Mouse (Mus musculus) kidney, embryonic 14.5 days (tissue): Measurements from ENCODE around the gene Cyp1b1. TPM values are rescaled to one million over a fixed set of nuclear protein-coding genes. Genes with fewer than 3 reads are reported as not detected.

ENCODE experiments used
- ATAC-seq: fragments of 200-750 bp; cut with Nextera tagmentation; 2 replicates; pipeline ENCODE4 v1.8.0; 2017; ENCODE audit warnings: moderate number of reproducible peaks, mild to moderate bottlenecking, moderate TSS enrichment, moderate library complexity; ENCODE audit not compliant: low FRiP score, low TSS enrichment
- H3K27ac ChIP-seq: fragments of 300-500 bp; sonication (generic); 2 replicates; pipeline ENCODE4 v1.5.1; 2014; ENCODE audit warnings: low read depth, mild to moderate bottlenecking, low read length, moderate library complexity, mixed read lengths
- H3K27me3 ChIP-seq: fragments of 300-500 bp; sonication (generic); 2 replicates; pipeline ENCODE4 v1.6.1; 2014; ENCODE audit warnings: mild to moderate bottlenecking, low read length; ENCODE audit not compliant: control insufficient read depth, insufficient read depth
- H3K36me3 ChIP-seq: fragments of 300-500 bp; sonication (generic); 2 replicates; pipeline ENCODE4 v1.6.1; 2014; ENCODE audit warnings: low read length, mixed read lengths; ENCODE audit not compliant: control insufficient read depth, insufficient read depth
- H3K4me1 ChIP-seq: fragments of 300-500 bp; sonication (generic); 2 replicates; pipeline ENCODE4 v1.6.1; 2014; ENCODE audit warnings: low read length, mixed read lengths; ENCODE audit not compliant: control insufficient read depth, insufficient read depth
- H3K4me2 ChIP-seq: fragments of 300-500 bp; sonication (generic); replicated peaks from 2 replicates; pipeline ENCODE4 v1.6.1; 2014; ENCODE audit warnings: low read depth, mild to moderate bottlenecking, low read length
- H3K4me3 ChIP-seq: fragments of 300-500 bp; sonication (generic); 2 replicates; pipeline ENCODE4 v1.5.1; 2014; ENCODE audit warnings: mild to moderate bottlenecking, low read length
- H3K9ac ChIP-seq: fragments of 300-500 bp; sonication (generic); 2 replicates; pipeline ENCODE4 v1.6.1; 2014; ENCODE audit warnings: low read depth, mild to moderate bottlenecking, low read length, moderate library complexity
- H3K9me3 ChIP-seq: fragments of 300-500 bp; sonication (generic); 2 replicates; pipeline ENCODE4 v1.6.1; 2016; ENCODE audit warnings: low read length; ENCODE audit not compliant: control insufficient read depth
- WGBS: fragments of 180-500 bp; shearing (Covaris S2); extraction: QIAGEN DNeasy Blood & Tissue Kit; methylation state at CpG from one replicate; pipeline ENCODE4 v1.1.7; 2014; 5-methylcytosine and 5-hydroxymethylcytosine counted together
- polyA plus RNA-seq: library from polyadenylated mRNA; unstranded; fragments of >200 nt; fragmentation: Nextera tagmentation; extraction: Ambion mirVana; gene quantifications from 2 replicates; pipeline ENCODE4 v1.2.1, GENCODE M21; 2014

Cyp1b1 gene
- polyA plus RNA-seq, 1 experiment from 2014 or later, result 16.5 TPM

DNA sequence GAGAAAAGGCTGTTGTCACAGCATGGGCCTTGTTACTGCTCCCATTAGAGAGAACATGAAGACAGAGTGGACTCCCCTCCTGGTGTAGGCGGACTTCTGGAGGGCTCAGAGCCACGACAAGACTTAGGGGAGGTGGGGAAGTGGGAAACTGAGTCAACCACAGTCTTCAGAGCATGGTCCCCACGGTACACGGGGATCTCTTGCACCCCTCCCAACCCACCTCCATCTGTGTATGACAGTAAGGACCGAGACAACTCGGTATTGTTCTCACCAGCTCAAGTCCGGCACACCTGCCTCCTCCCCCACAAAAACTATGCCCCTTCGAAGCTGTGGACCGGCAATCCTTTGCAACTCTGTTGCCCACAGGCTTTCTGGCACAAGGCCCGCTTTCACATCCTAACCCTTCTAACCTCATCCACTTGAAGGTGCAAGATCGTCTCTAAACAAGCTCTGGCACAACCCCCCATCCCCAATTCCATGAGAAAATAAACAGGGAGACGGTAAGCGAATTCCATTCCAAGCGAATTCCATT is 13.3 kb upstream of the Cyp1b1 start:
- Histone ChIP-seq H3K9ac (no peak overlapping the region), H3K27me3 (no peaks in the 10 kb centered on the region), H3K4me2 (peak overlapping the region; percentile 38), H3K9me3 (no peaks in the 10 kb centered on the region), H3K4me1 (peaks cover 23% of the 10 kb centered on the region), H3K27ac (peak overlapping the region; percentile 59; the same call in 1 of the 2 replicates), H3K4me3 (0 out of 2 replicates have a peak overlapping the region, but pooled peaks have one; percentile 3), H3K36me3 (no peaks in the 10 kb centered on the region)
- ATAC-seq, result peak; percentile 38; the same call in 1 of the 2 replicates
- WGBS, result 23% methylated on average over 14 of the region's 14 CpGs

DNA sequence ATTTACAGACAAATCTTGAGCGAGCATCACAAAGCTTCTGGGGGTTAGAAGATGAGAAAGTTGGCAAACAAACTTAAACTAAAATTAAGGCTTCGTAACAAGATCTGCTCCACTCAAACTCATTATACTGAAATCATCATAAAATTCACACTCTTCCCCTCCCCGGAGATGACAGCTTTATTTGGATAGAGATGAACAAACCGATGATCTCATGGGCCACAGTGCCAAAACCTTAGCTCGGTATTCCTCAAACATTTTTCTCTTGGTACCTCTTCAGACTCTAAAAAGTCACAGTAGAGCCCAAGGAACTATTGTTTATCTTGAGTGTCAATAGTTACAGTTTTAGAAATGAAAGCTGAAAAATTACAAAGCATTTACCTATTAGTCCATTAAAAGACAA is 11.8 kb upstream of the Cyp1b1 start:
- no peaks in the 10 kb centered on the region for H3K27me3 ChIP-seq
- H3K4me1 ChIP-seq, result peaks cover 23% of the 10 kb centered on the region
- WGBS, result 76% methylated on average over 5 of the region's 5 CpGs
- no peak overlapping the region for H3K27ac ChIP-seq
- no peaks in the 10 kb centered on the region for H3K9me3 ChIP-seq
- H3K4me3 ChIP-seq, result no peak overlapping the region
- no peak overlapping the region for H3K9ac ChIP-seq
- no peaks in the 10 kb centered on the region for H3K36me3 ChIP-seq
- no peak overlapping the region for H3K4me2 ChIP-seq
- ATAC-seq, result no peak

DNA sequence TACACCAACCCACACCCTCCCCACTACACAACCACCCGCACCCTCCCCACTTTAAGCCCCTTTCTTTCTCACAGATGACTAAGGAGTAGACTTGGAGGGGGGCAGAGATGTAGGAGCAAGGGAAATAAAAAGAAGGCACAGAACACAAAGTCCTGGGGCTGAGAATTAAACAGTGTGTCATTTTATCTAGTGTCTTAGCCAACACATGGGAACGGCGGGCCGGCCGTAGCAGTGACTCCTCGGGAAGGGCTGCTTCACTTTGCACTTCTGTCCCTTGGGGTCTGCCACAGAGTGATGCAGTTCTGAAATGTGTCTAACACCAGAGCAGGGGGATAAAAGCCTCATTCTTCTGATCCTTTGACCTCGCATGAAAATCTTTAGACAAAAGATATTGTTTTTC is 5.8 kb upstream of the Cyp1b1 start:
- 77% methylated on average over 7 of the region's 7 CpGs for WGBS
- no peak overlapping the region for H3K9ac ChIP-seq
- ATAC-seq, result no peak
- no peaks in the 10 kb centered on the region for H3K4me1 ChIP-seq
- no peak overlapping the region for H3K27ac ChIP-seq
- H3K9me3 ChIP-seq, result no peaks in the 10 kb centered on the region
- no peaks in the 10 kb centered on the region for H3K36me3 ChIP-seq
- no peak overlapping the region for H3K4me2 ChIP-seq
- no peaks in the 10 kb centered on the region for H3K27me3 ChIP-seq
- no peak overlapping the region for H3K4me3 ChIP-seq

DNA sequence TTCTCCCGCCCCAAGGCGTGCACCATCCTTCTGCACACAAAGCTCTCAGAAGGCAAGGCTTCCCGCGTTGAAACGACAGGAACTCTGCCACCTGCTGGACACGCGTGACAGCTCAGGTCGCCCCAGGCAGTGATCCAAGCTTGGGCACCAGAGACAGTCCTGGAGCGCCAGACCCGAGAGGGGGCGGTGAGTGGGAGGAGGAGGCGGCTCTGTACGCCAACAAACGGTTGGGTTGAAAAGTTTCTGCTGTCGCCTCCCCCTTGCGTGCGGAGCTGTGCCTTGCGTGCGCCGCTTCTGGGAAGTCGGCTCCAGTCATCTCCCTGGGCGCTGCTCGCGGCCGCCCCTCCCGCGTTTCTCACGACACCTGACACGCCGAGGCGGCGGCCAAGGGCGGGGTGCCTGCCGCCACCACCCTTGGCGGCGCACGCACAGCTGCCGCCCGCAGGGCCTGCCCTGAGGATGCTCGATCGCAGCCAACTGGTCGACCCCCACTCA is 835 bp upstream of the Cyp1b1 start:
- no peaks in the 10 kb centered on the region for H3K36me3 ChIP-seq
- H3K4me1 ChIP-seq, result peaks cover 13% of the 10 kb centered on the region; the same call in 1 of the 2 replicates
- peak overlapping the region; percentile 88 for H3K4me2 ChIP-seq
- peak; percentile 91 for ATAC-seq
- no peaks in the 10 kb centered on the region for H3K9me3 ChIP-seq
- under 1% methylated on average over 42 of the region's 42 CpGs for WGBS
- peak overlapping the region; percentile 49 for H3K4me3 ChIP-seq
- H3K27me3 ChIP-seq, result peaks cover 22% of the 10 kb centered on the region
- peak overlapping the region; percentile 60 for H3K9ac ChIP-seq
- peak overlapping the region; percentile 71 for H3K27ac ChIP-seq

DNA sequence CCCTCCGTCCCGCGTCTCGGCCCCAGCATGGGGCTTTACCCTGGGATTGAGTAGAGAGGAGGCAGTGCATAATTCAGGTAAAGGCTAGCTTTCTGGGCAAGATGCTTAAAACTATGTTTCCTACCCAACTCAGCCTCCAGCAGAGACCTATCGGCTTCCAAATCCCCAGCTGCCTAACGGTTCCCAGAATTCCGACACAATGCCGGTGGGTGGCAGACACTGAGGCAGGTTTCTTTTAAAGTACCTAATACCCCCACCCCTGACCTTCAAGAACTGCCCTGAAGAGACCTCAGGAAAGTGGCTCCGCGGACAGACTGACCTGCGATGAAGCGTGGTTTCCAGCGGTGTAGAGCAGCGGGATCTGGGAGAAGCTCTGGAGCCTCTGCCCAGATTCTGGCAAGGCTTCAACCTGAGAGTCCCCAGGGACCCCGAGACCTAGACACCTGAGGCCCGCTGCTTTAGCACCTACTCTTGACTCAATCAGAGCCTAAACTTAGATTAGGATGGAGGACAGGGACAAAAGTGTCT is 429 bp downstream of the Cyp1b1 start:
- Histone ChIP-seq H3K9ac (peak overlapping the region; percentile 60; the same call in 1 of the 2 replicates), H3K4me3 (peak overlapping the region; percentile 49), H3K27me3 (peaks cover 22% of the 10 kb centered on the region), H3K36me3 (no peaks in the 10 kb centered on the region), H3K4me2 (peak overlapping the region; percentile 88), H3K27ac (0 out of 2 replicates have a peak overlapping the region, but pooled peaks have one; percentile 71), H3K4me1 (peaks cover 13% of the 10 kb centered on the region; the same call in 1 of the 2 replicates), H3K9me3 (no peaks in the 10 kb centered on the region)
- ATAC-seq, result no peak; the same call in 1 of the 2 replicates
- 0% methylated on average over 16 of the region's 16 CpGs for WGBS

DNA sequence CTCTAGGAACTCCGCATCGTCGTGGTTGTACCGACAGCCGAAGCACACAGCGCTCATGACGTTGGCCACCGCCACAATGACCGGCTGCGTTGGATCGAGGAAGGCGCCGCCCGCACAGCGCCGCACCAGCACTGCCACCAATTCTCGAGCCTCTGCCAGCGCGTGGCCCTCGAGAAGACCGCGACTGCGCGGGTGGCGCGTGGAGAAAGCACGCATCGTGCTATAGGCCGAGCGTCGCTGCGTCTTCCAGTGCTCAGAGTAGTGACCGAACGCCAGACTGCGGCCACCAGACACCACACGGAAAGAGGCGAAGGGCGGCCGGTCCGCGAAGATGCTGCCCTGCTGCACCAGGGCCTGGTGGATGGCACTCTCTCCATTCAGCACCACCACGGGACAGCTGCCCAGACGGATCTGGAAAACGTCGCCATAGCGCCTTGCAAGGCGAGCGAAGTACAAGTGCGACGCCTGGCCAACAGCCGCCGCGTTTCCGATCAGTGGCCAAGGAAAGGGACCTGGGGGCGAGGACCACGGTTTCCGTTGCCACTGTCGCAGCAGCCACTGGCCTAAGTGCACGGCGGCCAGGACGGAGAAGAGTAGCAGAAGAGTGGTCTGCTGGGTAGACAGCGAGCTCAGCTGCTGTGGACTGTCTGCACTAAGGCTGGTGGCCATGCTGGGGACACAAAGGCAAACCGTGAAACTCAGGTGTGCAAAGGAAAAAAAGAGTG is 1.1 kb downstream of the Cyp1b1 start:
- H3K27ac ChIP-seq, result no peak overlapping the region
- peaks cover 13% of the 10 kb centered on the region; the same call in 1 of the 2 replicates for H3K4me1 ChIP-seq
- H3K4me3 ChIP-seq, result peak overlapping the region; percentile 49
- H3K36me3 ChIP-seq, result no peaks in the 10 kb centered on the region
- WGBS, result under 1% methylated on average over 63 of the region's 63 CpGs
- peaks cover 22% of the 10 kb centered on the region for H3K27me3 ChIP-seq
- H3K9me3 ChIP-seq, result no peaks in the 10 kb centered on the region
- peak; percentile 15; the same call in 1 of the 2 replicates for ATAC-seq
- peak overlapping the region; percentile 60 for H3K9ac ChIP-seq
- peak overlapping the region; percentile 88 for H3K4me2 ChIP-seq

DNA sequence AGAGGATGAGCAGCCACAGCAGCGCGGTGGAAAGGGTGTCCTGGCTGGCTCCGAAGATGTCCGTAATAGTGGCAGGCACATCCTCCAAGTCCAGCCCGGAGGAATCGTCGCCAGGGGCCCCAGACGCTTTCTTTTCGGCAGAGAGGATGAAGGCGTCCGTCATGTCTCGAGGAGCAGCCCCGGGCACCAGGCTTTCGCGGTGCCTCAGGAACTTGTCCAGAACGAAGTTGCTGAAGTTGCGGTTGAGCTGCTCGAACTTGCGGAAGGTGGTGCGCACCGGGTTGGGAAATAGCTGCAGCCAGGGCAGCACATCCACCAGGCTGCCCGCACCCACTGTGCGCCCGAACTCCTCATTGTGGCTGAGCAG is 1.6 kb downstream of the Cyp1b1 start:
- Histone ChIP-seq H3K4me3 (peak overlapping the region; percentile 49), H3K36me3 (no peaks in the 10 kb centered on the region), H3K27ac (no peak overlapping the region), H3K9me3 (no peaks in the 10 kb centered on the region), H3K4me1 (peaks cover 13% of the 10 kb centered on the region; the same call in 1 of the 2 replicates), H3K4me2 (peak overlapping the region; percentile 88), H3K9ac (peak overlapping the region; percentile 60), H3K27me3 (peaks cover 22% of the 10 kb centered on the region)
- ATAC-seq, result no peak
- 1% methylated on average over 24 of the region's 24 CpGs for WGBS

DNA sequence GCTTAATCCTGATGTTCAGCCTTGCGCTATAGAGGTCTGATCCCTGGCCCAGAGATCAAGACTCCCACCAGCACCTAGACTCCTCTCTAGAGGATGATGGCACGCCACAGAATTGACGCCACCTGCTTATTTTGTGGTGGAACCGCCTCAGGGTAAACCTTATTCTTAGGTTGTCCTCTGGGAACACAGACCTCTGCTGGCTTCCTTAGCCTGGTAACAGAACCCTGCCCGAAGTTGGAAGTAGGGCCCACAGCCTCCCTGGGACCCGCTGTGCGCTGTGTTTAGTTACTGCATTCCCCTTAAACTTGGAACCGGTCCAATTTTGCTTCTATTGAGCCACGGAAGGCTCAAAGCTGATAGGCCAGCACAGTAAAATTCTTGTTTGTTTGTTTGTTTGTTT is 2.3 kb downstream of the Cyp1b1 start:
- ATAC-seq, result no peak
- no peaks in the 10 kb centered on the region for H3K9me3 ChIP-seq
- peaks cover 22% of the 10 kb centered on the region for H3K27me3 ChIP-seq
- peak overlapping the region; percentile 49 for H3K4me3 ChIP-seq
- H3K4me2 ChIP-seq, result peak overlapping the region; percentile 88
- no peak overlapping the region for H3K27ac ChIP-seq
- H3K36me3 ChIP-seq, result no peaks in the 10 kb centered on the region
- H3K4me1 ChIP-seq, result peaks cover 13% of the 10 kb centered on the region; the same call in 1 of the 2 replicates
- 11% methylated on average over 9 of the region's 9 CpGs for WGBS
- no peak overlapping the region; the same call in 1 of the 2 replicates for H3K9ac ChIP-seq
